Mouse (Mus musculus): ENCODE data around the gene Ipo11. TPM values are rescaled to one million over a fixed set of nuclear protein-coding genes. Genes with fewer than 3 reads are reported as not detected.
"Not testable (repeated sequence)": the region's sequence is repeated elsewhere in the genome, so short reads cannot be mapped to it uniquely, and the experiment has no call there.

Ipo11 gene
- polyA plus RNA-seq, 1 experiment, result 9.3 TPM

- no peak for DNase-seq (ENCODE audit: low read depth, low spot score)
- 93% methylated on average over 10 of the region's 10 CpGs for WGBS
These were observed 26.7 kb downstream of the Ipo11 start for GRCm38 (mm10) chr13:106910096-106910495.

GRCm38 (mm10) chr13:106907273-106907672 is 29.5 kb downstream of the Ipo11 start:
- no peak for DNase-seq (ENCODE audit: low read depth, low spot score)

GRCm38 (mm10) chr13:106905154-106905553 is 31.6 kb downstream of the Ipo11 start:
- DNase-seq (ENCODE audit: low read depth, low spot score), result not testable (repeated sequence)
- WGBS, result 42% methylated on average over 6 of the region's 6 CpGs

More at GRCm38 (mm10) chr13:106907273-106907672, 29.5 kb downstream of the Ipo11 start:
- 99% methylated on average over 4 of the region's 4 CpGs for WGBS

- no peak for DNase-seq (ENCODE audit: low read depth, low spot score)
- 33% methylated on average over 3 of the region's 3 CpGs for WGBS
These were observed 32.1 kb downstream of the Ipo11 start for GRCm38 (mm10) chr13:106904637-106905036.

- 95% methylated on average over 2 of the region's 2 CpGs for WGBS
- DNase-seq (ENCODE audit: low read depth, low spot score), result no peak
These were observed 42.5 kb downstream of the Ipo11 start for GRCm38 (mm10) chr13:106894284-106894683.

- WGBS, result 74% methylated on average over 5 of the region's 5 CpGs
- DNase-seq (ENCODE audit: low read depth, low spot score), result no peak
These were observed 43.1 kb downstream of the Ipo11 start for GRCm38 (mm10) chr13:106893701-106894100.

GRCm38 (mm10) chr13:106893196-106893595 is 43.6 kb downstream of the Ipo11 start:
- 81% methylated on average over 9 of the region's 9 CpGs for WGBS
- DNase-seq (ENCODE audit: low read depth, low spot score), result no peak

GRCm38 (mm10) chr13:106887364-106887763 is 49.4 kb downstream of the Ipo11 start:
- no peak for DNase-seq (ENCODE audit: low read depth, low spot score)
- 99% methylated on average over 2 of the region's 2 CpGs for WGBS

GRCm38 (mm10) chr13:106884249-106884648 is 52.5 kb downstream of the Ipo11 start:
- DNase-seq (ENCODE audit: low read depth, low spot score), result no peak
- 91% methylated on average over 4 of the region's 4 CpGs for WGBS

GRCm38 (mm10) chr13:106876278-106876677 is 60.5 kb downstream of the Ipo11 start:
- DNase-seq (ENCODE audit: low read depth, low spot score), result no peak

GRCm38 (mm10) chr13:106865547-106865946 is 71.2 kb downstream of the Ipo11 start:
- WGBS, result 90% methylated on average over 2 of the region's 2 CpGs
- DNase-seq (ENCODE audit: low read depth, low spot score), result no peak

More at GRCm38 (mm10) chr13:106876278-106876677, 60.5 kb downstream of the Ipo11 start:
- WGBS, result 90% methylated on average over 1 of the region's 1 CpGs

- WGBS, result 56% methylated on average over 5 of the region's 5 CpGs
These were observed 78.0 kb downstream of the Ipo11 start for GRCm38 (mm10) chr13:106858779-106859178.

GRCm38 (mm10) chr13:106856556-106856955 is 80.2 kb downstream of the Ipo11 start:
- WGBS, result 91% methylated on average over 3 of the region's 3 CpGs
- no peak for DNase-seq (ENCODE audit: low read depth, low spot score)

More at GRCm38 (mm10) chr13:106858779-106859178, 78.0 kb downstream of the Ipo11 start:
- no peak for DNase-seq (ENCODE audit: low read depth, low spot score)

- DNase-seq (ENCODE audit: low read depth, low spot score), result no peak
These were observed 89.2 kb downstream of the Ipo11 start for GRCm38 (mm10) chr13:106847534-106847933.

GRCm38 (mm10) chr13:106844928-106845327 is 91.8 kb downstream of the Ipo11 start:
- 68% methylated on average over 3 of the region's 3 CpGs for WGBS
- DNase-seq (ENCODE audit: low read depth, low spot score), result no peak

- 88% methylated on average over 4 of the region's 4 CpGs for WGBS
- no peak for DNase-seq (ENCODE audit: low read depth, low spot score)
These were observed 94.2 kb downstream of the Ipo11 start for GRCm38 (mm10) chr13:106842542-106842941.

- WGBS, result 64% methylated on average over 3 of the region's 3 CpGs
- DNase-seq (ENCODE audit: low read depth, low spot score), result no peak
These were observed 98.0 kb downstream of the Ipo11 start for GRCm38 (mm10) chr13:106838778-106839177.

- DNase-seq (ENCODE audit: low read depth, low spot score), result no peak
- 84% methylated on average over 5 of the region's 5 CpGs for WGBS
These were observed 100.3 kb downstream of the Ipo11 start for GRCm38 (mm10) chr13:106836527-106836879.

GRCm38 (mm10) chr13:106835844-106836526 is 100.8 kb downstream of the Ipo11 start:
- DNase-seq (ENCODE audit: low read depth, low spot score), result no peak
- 71% methylated on average over 15 of the region's 15 CpGs for WGBS

- no peak for DNase-seq (ENCODE audit: low read depth, low spot score)
- WGBS, result 38% methylated on average over 6 of the region's 6 CpGs
These were observed 106.7 kb downstream of the Ipo11 start for GRCm38 (mm10) chr13:106830029-106830428.

- 89% methylated on average over 12 of the region's 12 CpGs for WGBS
- no peak for DNase-seq (ENCODE audit: low read depth, low spot score)
These were observed 107.3 kb downstream of the Ipo11 start for GRCm38 (mm10) chr13:106829327-106829997.

Measured in large intestine, adult 2 months (tissue).